Mouse (Mus musculus) lung, embryonic 14.5 days (tissue): ENCODE measurements around the gene Odr4. TPM values are rescaled to one million over a fixed set of nuclear protein-coding genes. Genes with fewer than 3 reads are reported as not detected.

ENCODE experiments used
- ATAC-seq: fragments of 200-750 bp; cut with Nextera tagmentation; 2 replicates; pipeline ENCODE4 v1.8.0; 2017; ENCODE audit warnings: mild to moderate bottlenecking, moderate TSS enrichment, moderate library complexity; ENCODE audit not compliant: insufficient read depth
- DNase-seq: peaks from one replicate; pipeline ENCODE4 v3.0.0-alpha.2; 2015
- H3K27ac ChIP-seq: fragments of 300-500 bp; sonication (generic); 2 replicates; pipeline ENCODE4 v1.5.1; 2014; ENCODE audit warnings: low read depth, mild to moderate bottlenecking, moderate library complexity
- H3K27me3 ChIP-seq: fragments of 300-500 bp; sonication (generic); 2 replicates; pipeline ENCODE4 v1.6.1; 2014; ENCODE audit warnings: low read length, control low read depth; ENCODE audit not compliant: insufficient read depth
- H3K36me3 ChIP-seq: fragments of 300-500 bp; sonication (generic); 2 replicates; pipeline ENCODE4 v1.6.1; 2014; ENCODE audit warnings: control low read depth; ENCODE audit not compliant: insufficient read depth
- H3K4me1 ChIP-seq: fragments of 300-500 bp; sonication (generic); 2 replicates; pipeline ENCODE4 v1.6.1; 2014; ENCODE audit warnings: antibody characterized with exemption, control low read depth; ENCODE audit not compliant: insufficient read depth
- H3K4me2 ChIP-seq: fragments of 300-500 bp; sonication (generic); 2 replicates; pipeline ENCODE4 v1.6.1; 2014; ENCODE audit warnings: mild to moderate bottlenecking
- H3K4me3 ChIP-seq: fragments of 300-500 bp; sonication (generic); 2 replicates; pipeline ENCODE4 v1.5.1; 2014; ENCODE audit warnings: low read depth, low read length
- H3K9ac ChIP-seq: fragments of 300-500 bp; sonication (generic); 2 replicates; pipeline ENCODE4 v1.6.1; 2014
- H3K9me3 ChIP-seq: fragments of 300-500 bp; sonication (generic); 2 replicates; pipeline ENCODE4 v1.6.1; 2016; ENCODE audit warnings: low read depth, low read length, control low read depth
- CTCF ChIP-seq: IDR thresholded peaks from 2 replicates; pipeline ENCODE4 v1.5.1; 2016; ENCODE audit warnings: antibody characterized with exemption, low read depth
- WGBS: fragments of 180-500 bp; shearing (Covaris S2); extraction: QIAGEN DNeasy Blood & Tissue Kit; methylation state at CpG from one replicate; pipeline ENCODE4 v1.1.7; 2014; 5-methylcytosine and 5-hydroxymethylcytosine counted together
- polyA plus RNA-seq: library from polyadenylated mRNA; unstranded; fragments of >200 nt; fragmentation: Nextera tagmentation; extraction: Ambion mirVana; gene quantifications from 2 replicates; pipeline ENCODE4 v1.2.1, GENCODE M21; 2014

Gene Odr4
- polyA plus RNA-seq, 1 experiment from 2014 or later = 36.2 TPM

- WGBS = 70% methylated on average over 1 of the region's 1 CpGs
- Histone ChIP-seq H3K9me3 (no peaks in the 10 kb centered on the region), H3K9ac (no peak within 1 kb of the TSS), H3K36me3 (no peaks in the 10 kb centered on the region), H3K27ac (no peak within 1 kb of the TSS), H3K27me3 (no peaks in the 10 kb centered on the region), H3K4me2 (no peak within 1 kb of the TSS), H3K4me3 (no peak within 1 kb of the TSS), H3K4me1 (no peaks in the 10 kb centered on the region)
- no peak for TF ChIP-seq CTCF
- no peak for ATAC-seq
- no peak for DNase-seq
Observed at GRCm38 (mm10) chr1:150319205-150319604, 73.7 kb downstream of the Odr4 start, which contains the start of gene Pdc. Gene Pdc, plus strand, starts transcription at chr1:150319417.

Other genes with a start within 250 kb of the Odr4 start
- gene Pdc, start 73.7 kb downstream of the Odr4 start, polyA plus RNA-seq = not detected in 2 replicates
- gene Tpr, start 242 bp downstream of the Odr4 start, polyA plus RNA-seq = 159 and 173 TPM in 2 replicates
- 0.55 TPM in 2 replicates for gene Prg4, start 73.1 kb upstream of the Odr4 start, polyA plus RNA-seq